Mouse (Mus musculus): ENCODE measurements around the gene Gimap4. TPM values are rescaled to one million over a fixed set of nuclear protein-coding genes. Genes with fewer than 3 reads are reported as not detected.

Gimap4 gene
- total and polyA plus RNA-seq, 3 experiments: 113 to 264 (median 203) TPM

DNA sequence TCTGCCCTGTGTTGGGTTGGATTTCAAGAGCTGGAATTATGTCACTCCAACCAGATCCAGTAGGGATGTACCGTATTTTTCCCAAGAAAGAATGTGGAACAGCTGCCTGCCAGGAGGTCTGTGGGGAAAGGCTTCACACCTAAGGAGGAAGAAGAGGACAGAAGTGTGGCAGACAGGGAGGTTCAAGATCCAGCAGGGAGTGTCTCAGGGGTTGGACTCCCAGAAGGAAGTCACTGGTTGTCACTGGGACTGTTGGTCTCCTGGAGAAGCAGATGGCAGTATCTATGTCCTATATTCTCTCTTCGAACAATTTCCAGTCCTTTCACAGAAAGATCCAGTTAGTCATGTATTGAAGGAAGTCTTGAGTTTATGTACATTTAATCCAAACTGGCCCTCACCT, 36.7 kb upstream of the Gimap4 start:
- in situ Hi-C loops (cut with MboI; ENCODE audit: low pct_ligation_motif_present, low pct_unique_long_range_greater_than_20kb, low sequenced_read_pairs): loop anchor here (5.0 to 25.0 kb wide), 5 partner anchors 35 to 470 kb away; partner anchors contain the start of genes Doxl2, Gimap3 and Gimap4
- peak overlapping the region; percentile 81 for H3K9ac ChIP-seq (ENCODE audit: insufficient read depth, low read depth)
- H3K4me1 ChIP-seq (ENCODE audit: control insufficient read depth in 1 of 2, insufficient read depth in 2 of 2): peaks cover 17 to 41% of the 10 kb centered on the region in 2 experiments
- dilution Hi-C loops (cut with MboI; ENCODE audit: extremely low pct_ligation_motif_present, extremely low pct_unique_long_range_greater_than_20kb, low sequenced_read_pairs): loop anchor here (25.0 kb wide), 1 partner anchor 115 kb away; the partner anchor contains the start of gene Gimap3
- peaks cover 27% of the 10 kb centered on the region for H3K79me2 ChIP-seq (replicated peaks; ENCODE audit: control insufficient read depth, extremely low read depth, insufficient read depth, poor library complexity, severe bottlenecking)
- H3K27me3 ChIP-seq (replicated peaks): no peaks in the 10 kb centered on the region
- peak overlapping the region; percentile 80 for H3K4me2 ChIP-seq (ENCODE audit: insufficient read depth, low read depth, poor library complexity, severe bottlenecking)
- H3K27ac ChIP-seq (ENCODE audit: insufficient read depth, low read depth): peak overlapping the region; percentile 66
- peaks cover 8% of the 10 kb centered on the region for H3K9me3 ChIP-seq (replicated peaks; ENCODE audit: low read length)
- peaks cover 32 to 40% of the 10 kb centered on the region in 2 experiments for H3K36me3 ChIP-seq (replicated peaks in 1 of 2; ENCODE audit: control insufficient read depth in 1 of 2, insufficient read depth in 1 of 2, low read length in 1 of 2)
- TF ChIP-seq CHD1 (IDR thresholded peaks at IDR 0.05; ENCODE audit: low read depth, low read length): no peak
- no peak for TF ChIP-seq EP300 (IDR thresholded peaks at IDR 0.05; ENCODE audit: low read length)
- TF ChIP-seq TBP (conservative IDR thresholded peaks at IDR 0.05; ENCODE audit: low read depth, low read length): 0 out of 2 replicates have a peak, but pooled peaks have one; percentile 26
- H3K4me3 ChIP-seq (replicated peaks in 1 of 3; ENCODE audit: low read depth in 2 of 3, low read length in 2 of 3, poor library complexity in 1 of 3): peak overlapping the region; percentile 65 to 84 (median 75)
- no peak for DNase-seq (ENCODE audit: extremely low read depth)

DNA sequence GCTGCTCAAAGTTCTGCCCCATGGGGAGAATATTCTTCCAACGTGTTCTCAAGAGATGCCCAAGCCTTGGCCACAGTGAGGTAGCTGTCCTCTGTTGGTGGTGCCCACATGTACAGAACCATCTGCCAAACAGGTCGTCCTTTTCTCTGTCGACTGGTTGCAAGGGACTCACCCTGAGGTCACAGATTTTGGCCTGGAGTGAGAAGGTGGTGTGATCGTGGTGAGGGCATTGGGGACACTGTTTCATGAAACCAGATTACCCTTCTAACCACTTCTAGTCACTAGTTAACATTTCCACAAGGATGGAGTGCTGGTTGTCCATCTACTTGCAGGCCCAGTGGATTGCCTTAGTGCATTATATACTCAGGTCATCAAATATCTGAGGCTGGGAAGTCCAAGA, 35.6 kb upstream of the Gimap4 start:
- Histone ChIP-seq H3K4me1 (ENCODE audit: control insufficient read depth in 1 of 2, insufficient read depth in 2 of 2) (peaks cover 17 to 42% of the 10 kb centered on the region in 2 experiments), H3K4me2 (ENCODE audit: insufficient read depth, low read depth, poor library complexity, severe bottlenecking) (peak overlapping the region; percentile 80), H3K36me3 (replicated peaks in 1 of 2; ENCODE audit: control insufficient read depth in 1 of 2, insufficient read depth in 1 of 2, low read length in 1 of 2) (peaks cover 32 to 42% of the 10 kb centered on the region in 2 experiments), H3K4me3 (replicated peaks in 1 of 3; ENCODE audit: low read depth in 2 of 3, low read length in 2 of 3, poor library complexity in 1 of 3) (peak overlapping the region in 1 of 3 experiments; percentile 75), H3K9ac (ENCODE audit: insufficient read depth, low read depth) (peak overlapping the region; percentile 81), H3K79me2 (replicated peaks; ENCODE audit: control insufficient read depth, extremely low read depth, insufficient read depth, poor library complexity, severe bottlenecking) (peaks cover 27% of the 10 kb centered on the region), H3K9me3 (replicated peaks; ENCODE audit: low read length) (peaks cover 8% of the 10 kb centered on the region), H3K27ac (ENCODE audit: insufficient read depth, low read depth) (no peak overlapping the region), H3K27me3 (replicated peaks) (no peaks in the 10 kb centered on the region)
- in situ Hi-C loops (cut with MboI; ENCODE audit: low pct_ligation_motif_present, low pct_unique_long_range_greater_than_20kb, low sequenced_read_pairs) (loop anchor here (5.0 to 25.0 kb wide), 5 partner anchors 34 to 471 kb away; partner anchors contain the start of genes Doxl2, Gimap3 and Gimap4), dilution Hi-C loops (cut with MboI; ENCODE audit: extremely low pct_ligation_motif_present, extremely low pct_unique_long_range_greater_than_20kb, low sequenced_read_pairs) (loop anchor here (25.0 kb wide), 1 partner anchor 114 kb away; the partner anchor contains the start of gene Gimap3)
- no peak for DNase-seq (ENCODE audit: extremely low read depth)
- TF ChIP-seq TCF12 (IDR thresholded peaks at IDR 0.05; ENCODE audit: low read depth, low read length) (no peak), MYC (IDR thresholded peaks at IDR 0.05; ENCODE audit: low read depth, low read length) (no peak), TBP (conservative IDR thresholded peaks at IDR 0.05; ENCODE audit: low read depth, low read length) (no peak), GABPA (IDR thresholded peaks at IDR 0.05; ENCODE audit: insufficient replicate concordance, low read depth, low read length) (no peak), E2F4 (IDR thresholded peaks at IDR 0.05; ENCODE audit: insufficient replicate concordance, low read depth, low read length) (no peak), POLR2A (IDR thresholded peaks at IDR 0.05; ENCODE audit: low read depth, low read length) (no peak), ZNF384 (IDR thresholded peaks at IDR 0.05; ENCODE audit: low read depth, low read length) (no peak)

GRCm38 (mm10) chr6:48650041-48650440, 34.3 kb upstream of the Gimap4 start:
- Histone ChIP-seq H3K4me2 (ENCODE audit: insufficient read depth, low read depth, poor library complexity, severe bottlenecking) (no peak overlapping the region), H3K36me3 (replicated peaks in 1 of 2; ENCODE audit: control insufficient read depth in 1 of 2, insufficient read depth in 1 of 2, low read length in 1 of 2) (peaks cover 38 to 52% of the 10 kb centered on the region in 2 experiments), H3K9ac (ENCODE audit: insufficient read depth, low read depth) (no peak overlapping the region), H3K27ac (ENCODE audit: insufficient read depth, low read depth) (no peak overlapping the region), H3K4me1 (ENCODE audit: control insufficient read depth in 1 of 2, insufficient read depth in 2 of 2) (peaks cover 15 to 42% of the 10 kb centered on the region in 2 experiments), H3K4me3 (replicated peaks in 1 of 3; ENCODE audit: low read depth in 2 of 3, low read length in 2 of 3, poor library complexity in 1 of 3) (no peak overlapping the region), H3K79me2 (replicated peaks; ENCODE audit: control insufficient read depth, extremely low read depth, insufficient read depth, poor library complexity, severe bottlenecking) (peaks cover 30% of the 10 kb centered on the region), H3K27me3 (replicated peaks) (no peaks in the 10 kb centered on the region), H3K9me3 (replicated peaks; ENCODE audit: low read length) (peaks cover 8% of the 10 kb centered on the region)
- TF ChIP-seq SMC3 (IDR thresholded peaks at IDR 0.05; ENCODE audit: low read depth, low read length) (no peak), BHLHE40 (IDR thresholded peaks at IDR 0.05; ENCODE audit: low read depth, low read length) (no peak), MAX (IDR thresholded peaks at IDR 0.05; ENCODE audit: low read length) (no peak), MAFK (IDR thresholded peaks at IDR 0.05; ENCODE audit: insufficient replicate concordance, low read length) (no peak), ELF1 (IDR thresholded peaks at IDR 0.05; ENCODE audit: low read depth, low read length) (no peak), NRF1 (IDR thresholded peaks at IDR 0.05; ENCODE audit: low read depth, low read length) (no peak), MXI1 (IDR thresholded peaks at IDR 0.05; ENCODE audit: low read depth, low read length) (no peak), ZNF384 (IDR thresholded peaks at IDR 0.05; ENCODE audit: low read depth, low read length) (no peak), POLR2AphosphoS2 (IDR thresholded peaks at IDR 0.05; ENCODE audit: low read depth, low read length) (no peak), EP300 (IDR thresholded peaks at IDR 0.05; ENCODE audit: low read length) (no peak), TBP (conservative IDR thresholded peaks at IDR 0.05; ENCODE audit: low read depth, low read length) (no peak), RCOR1 (conservative IDR thresholded peaks at IDR 0.05; ENCODE audit: low read depth, low read length) (no peak), JUN (IDR thresholded peaks at IDR 0.05; ENCODE audit: insufficient read depth, low read depth, low read length) (no peak)
- in situ Hi-C loops (cut with MboI; ENCODE audit: low pct_ligation_motif_present, low pct_unique_long_range_greater_than_20kb, low sequenced_read_pairs): no loop called here
- dilution Hi-C loops (cut with MboI; ENCODE audit: extremely low pct_ligation_motif_present, extremely low pct_unique_long_range_greater_than_20kb, low sequenced_read_pairs): no loop called here
- DNase-seq (ENCODE audit: extremely low read depth): no peak
